Mouse (Mus musculus) myocyte (in vitro differentiated cells): Measurements from ENCODE around the gene Hip1.

Experiments used
- E2F4 ChIP-seq: IDR thresholded peaks from one replicate; pipeline ENCODE4 v1.6.1; 2011; ENCODE audit warnings: mild to moderate bottlenecking, control low read depth, moderate library complexity; ENCODE audit not compliant: insufficient read depth
- POLR2A ChIP-seq: IDR thresholded peaks from one replicate; pipeline ENCODE4 v1.6.1; 2011; ENCODE audit warnings: low read depth, mild to moderate bottlenecking, control low read depth, moderate library complexity; ENCODE audit not compliant: insufficient read length

DNA sequence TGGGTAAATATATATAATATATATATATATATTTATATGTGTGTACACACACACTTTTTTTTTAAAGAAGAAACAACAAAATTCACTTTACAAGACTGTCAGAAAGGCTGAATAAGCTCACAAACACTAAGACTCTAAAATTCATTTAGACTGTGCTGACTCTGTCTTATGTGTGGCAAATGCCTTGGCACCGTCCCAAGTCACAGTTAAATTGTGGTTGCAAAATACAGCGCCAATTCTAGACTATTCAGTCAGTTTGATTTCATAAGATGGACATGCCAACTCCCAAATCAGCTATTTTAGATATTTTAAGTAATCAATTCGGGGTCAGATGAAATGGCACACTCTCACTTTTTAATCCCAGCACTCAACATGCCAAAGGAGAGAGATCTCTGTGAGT lies 36.6 kb downstream of the Hip1 start:
- TF ChIP-seq POLR2A, result no peak
- no peak for TF ChIP-seq E2F4
